Mouse (Mus musculus): ENCODE measurements around the gene Nudt4. TPM values are rescaled to one million over a fixed set of nuclear protein-coding genes. Genes with fewer than 3 reads are reported as not detected.
A peak's percentile ranks its signal among the peaks of the same experiment; 100 is the strongest.

The Nudt4 gene
- polyA plus RNA-seq, 1 experiment from 2014 or later: 34.9 TPM

DNA sequence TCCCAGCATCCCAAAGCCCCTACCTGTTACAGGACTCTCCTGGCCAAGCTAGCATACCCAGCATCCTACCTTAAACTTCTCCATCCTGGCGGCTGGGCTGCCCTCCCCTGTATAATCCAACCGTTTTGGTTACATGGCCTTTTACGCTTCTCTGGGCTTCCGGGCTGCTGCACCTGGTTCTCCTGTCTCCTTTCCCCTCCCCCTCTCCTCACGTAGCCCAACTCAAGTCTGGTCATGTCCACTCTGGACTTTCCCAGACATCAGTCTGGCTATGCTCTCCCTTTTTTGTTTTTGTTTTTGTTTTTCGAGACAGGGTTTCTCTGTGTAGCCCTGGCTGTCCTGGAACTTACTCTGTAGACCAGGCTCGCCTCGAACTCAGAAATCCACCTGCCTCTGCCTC is 51.3 kb downstream of the Nudt4 start:
- Histone ChIP-seq H3K27ac (no peak overlapping the region), H3K36me3 (ENCODE audit: inconsistent target) (no peaks in the 10 kb centered on the region), H3K4me3 (ENCODE audit: inconsistent target) (no peak overlapping the region), H3K79me2 (ENCODE audit: inconsistent target) (peaks cover 21% of the 10 kb centered on the region)
- 96% methylated on average over 7 of the region's 8 CpGs for WGBS (ENCODE audit: missing documents)

DNA sequence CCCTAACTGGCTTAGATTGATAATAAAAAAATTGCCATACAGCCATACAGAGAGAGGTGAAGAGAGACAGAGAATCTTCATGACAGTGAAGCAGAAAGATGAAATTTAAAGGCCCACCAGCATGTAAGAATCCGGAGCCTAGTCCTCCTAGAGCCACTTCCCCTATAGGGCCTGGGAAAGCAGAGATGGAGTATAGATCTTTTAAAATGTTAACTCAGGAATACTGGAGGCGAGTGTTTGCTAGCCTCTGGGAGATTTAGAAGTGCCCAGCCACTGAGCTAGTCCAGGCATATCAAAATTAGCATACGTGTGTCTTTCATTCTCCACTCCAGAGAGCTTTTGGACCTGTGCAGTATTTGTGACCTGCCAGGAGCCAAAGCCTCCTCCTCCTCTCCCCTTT is 54.7 kb downstream of the Nudt4 start:
- WGBS (ENCODE audit: missing documents): 74% methylated on average over 3 of the region's 3 CpGs
- Histone ChIP-seq H3K4me3 (ENCODE audit: inconsistent target) (no peak overlapping the region), H3K27ac (peak overlapping the region; percentile 86), H3K36me3 (ENCODE audit: inconsistent target) (no peaks in the 10 kb centered on the region), H3K79me2 (ENCODE audit: inconsistent target) (no peaks in the 10 kb centered on the region)

DNA sequence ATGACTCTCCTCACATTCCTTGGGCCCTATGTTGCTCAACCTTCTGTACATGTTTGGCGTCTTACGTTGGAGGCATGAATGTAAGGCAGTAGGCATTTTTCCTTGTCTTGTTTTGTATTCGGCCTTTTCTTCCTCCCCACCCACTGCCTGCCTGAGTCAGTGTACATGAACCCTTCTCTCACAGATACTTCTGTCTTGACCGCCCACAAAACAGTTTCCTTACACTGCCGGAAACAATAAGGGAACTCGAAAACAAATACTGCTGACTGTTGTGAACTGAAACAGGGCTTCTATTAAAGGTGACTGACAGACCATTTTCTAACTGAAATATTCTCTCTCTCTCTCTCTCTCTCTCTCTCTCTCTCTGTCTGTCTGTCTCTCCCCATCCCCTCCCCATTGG is 55.2 kb downstream of the Nudt4 start:
- peak overlapping the region; percentile 86 for H3K27ac ChIP-seq
- WGBS (ENCODE audit: missing documents): 4% methylated on average over 4 of the region's 6 CpGs
- no peaks in the 10 kb centered on the region for H3K36me3 ChIP-seq (ENCODE audit: inconsistent target)
- H3K79me2 ChIP-seq (ENCODE audit: inconsistent target): no peaks in the 10 kb centered on the region
- H3K4me3 ChIP-seq (ENCODE audit: inconsistent target): no peak overlapping the region

DNA sequence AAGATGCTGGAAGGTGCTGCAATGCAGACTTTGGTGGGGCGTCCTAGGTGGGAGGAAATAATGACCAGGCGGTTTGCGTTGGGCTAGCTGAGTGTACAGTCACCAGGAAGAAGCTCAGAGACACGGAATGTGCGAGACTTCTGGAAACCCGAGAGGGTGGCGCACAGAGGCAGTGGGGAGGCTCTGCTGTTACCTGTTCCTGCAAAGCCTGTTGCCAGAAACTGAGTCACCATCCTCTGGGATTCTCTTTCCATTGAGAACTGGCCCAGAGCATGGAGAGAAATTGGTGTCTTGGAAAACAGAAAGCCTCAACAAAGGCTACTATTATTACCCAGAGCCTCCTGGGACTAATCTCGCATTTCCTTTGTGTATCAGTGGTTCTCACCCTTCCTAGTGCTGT is 55.8 kb downstream of the Nudt4 start:
- no peaks in the 10 kb centered on the region for H3K79me2 ChIP-seq (ENCODE audit: inconsistent target)
- H3K27ac ChIP-seq: peak overlapping the region; percentile 86
- H3K4me3 ChIP-seq (ENCODE audit: inconsistent target): no peak overlapping the region
- no peaks in the 10 kb centered on the region for H3K36me3 ChIP-seq (ENCODE audit: inconsistent target)
- 94% methylated on average over 8 of the region's 8 CpGs for WGBS (ENCODE audit: missing documents)

DNA sequence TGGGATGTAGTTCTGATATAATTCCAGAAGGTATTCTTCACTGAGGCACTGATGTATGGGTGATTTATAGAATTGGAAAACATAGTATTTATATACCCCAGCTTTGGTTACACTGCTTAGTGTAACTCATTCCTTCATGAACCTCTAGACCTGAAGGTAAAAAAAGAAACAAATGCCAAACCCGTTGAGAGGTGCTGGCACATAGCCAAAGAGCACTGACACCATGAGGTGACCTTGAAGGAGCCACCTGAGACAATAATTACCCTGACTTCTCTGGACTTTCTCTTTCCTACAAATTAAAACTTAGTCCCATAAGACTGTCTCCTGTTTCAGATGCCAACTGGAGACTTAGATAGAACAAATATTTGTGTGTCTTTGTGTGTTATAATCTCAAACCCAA is 59.6 kb downstream of the Nudt4 start:
- H3K36me3 ChIP-seq (ENCODE audit: inconsistent target): no peaks in the 10 kb centered on the region
- H3K79me2 ChIP-seq (ENCODE audit: inconsistent target): peaks cover 16% of the 10 kb centered on the region; the same call in 1 of the 2 replicates
- no peak overlapping the region for H3K27ac ChIP-seq
- WGBS (ENCODE audit: missing documents): 14% methylated on average over 1 of the region's 1 CpGs
- no peak overlapping the region for H3K4me3 ChIP-seq (ENCODE audit: inconsistent target)

DNA sequence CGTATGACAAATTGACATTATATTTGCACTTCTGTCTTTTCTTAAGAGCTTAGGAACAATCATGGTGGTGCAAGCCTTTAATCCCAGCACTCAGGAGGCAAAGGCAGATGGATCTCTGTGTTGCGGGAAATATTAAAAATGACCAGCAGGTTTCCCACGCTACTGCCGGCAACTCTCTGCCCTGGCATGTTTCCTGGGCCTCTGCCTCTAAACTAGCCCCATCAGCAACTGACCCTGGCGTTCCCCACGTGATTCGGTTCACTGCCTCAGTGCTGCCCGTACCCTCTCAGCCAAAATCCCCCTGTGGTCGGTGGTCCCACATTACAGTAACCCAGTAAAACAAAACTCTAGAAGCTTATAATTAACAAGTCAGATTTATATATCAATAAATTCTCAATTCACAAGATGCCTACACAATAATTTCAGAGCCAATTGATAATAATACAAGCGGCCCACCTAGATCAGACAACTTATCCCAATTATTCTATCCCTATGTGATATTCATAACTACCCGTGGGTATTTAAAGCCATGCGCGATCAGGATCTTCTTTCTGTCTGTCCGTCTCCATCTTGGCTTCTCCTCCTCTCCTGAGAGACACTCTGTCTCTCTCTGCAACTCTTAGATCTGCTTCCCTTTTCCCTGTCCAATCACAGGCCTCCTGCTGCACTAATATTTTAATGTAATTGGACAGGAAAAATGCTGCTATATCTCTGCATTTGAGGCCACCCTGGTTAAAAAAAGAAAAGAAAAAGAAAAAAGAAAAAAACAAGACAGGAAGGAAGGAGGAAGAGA is 60.3 kb downstream of the Nudt4 start:
- Histone ChIP-seq H3K4me3 (ENCODE audit: inconsistent target) (no peak overlapping the region), H3K36me3 (ENCODE audit: inconsistent target) (no peaks in the 10 kb centered on the region), H3K79me2 (ENCODE audit: inconsistent target) (peaks cover 16% of the 10 kb centered on the region; the same call in 1 of the 2 replicates), H3K27ac (no peak overlapping the region)
- WGBS (ENCODE audit: missing documents): 96% methylated on average over 14 of the region's 14 CpGs

DNA sequence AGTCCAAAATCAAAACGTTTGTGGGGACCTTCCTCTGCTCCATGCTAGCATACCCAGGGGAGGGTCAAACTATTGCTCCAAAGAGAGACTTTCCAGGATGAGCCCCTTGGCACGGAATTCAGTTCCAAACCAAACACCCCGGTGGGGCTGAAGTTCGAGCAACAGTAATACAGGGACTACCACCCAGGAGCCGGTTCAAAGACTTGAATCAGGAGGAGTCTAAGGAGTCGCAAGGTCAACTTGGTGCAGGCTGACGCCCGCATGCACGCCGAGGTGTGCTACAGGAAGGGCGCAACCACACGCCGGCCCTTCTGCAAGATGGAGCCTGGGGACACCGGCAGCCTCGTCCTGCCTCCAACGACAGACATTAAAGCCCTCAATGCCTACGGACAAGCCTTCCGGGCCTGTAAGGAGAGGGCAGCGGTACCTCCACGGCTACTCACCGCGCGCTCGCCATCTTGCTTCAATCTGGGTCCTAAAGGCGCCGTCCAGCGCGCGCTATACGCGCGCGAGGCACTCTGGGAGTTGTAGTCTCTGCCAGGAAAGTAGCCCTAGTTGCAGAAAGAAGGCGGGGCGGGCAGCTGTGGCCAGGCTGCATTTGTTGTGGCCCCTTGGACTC is 62.4 kb downstream of the Nudt4 start, which contains the start of gene Mrpl42:
Mrpl42 (minus strand) TSS at position 478 of the 619 bp plus-strand sequence.
- Histone ChIP-seq H3K79me2 (ENCODE audit: inconsistent target) (peaks cover 16% of the 10 kb centered on the region; the same call in 1 of the 2 replicates), H3K4me3 (ENCODE audit: inconsistent target) (peak within 1 kb of the TSS; percentile 86), H3K27ac (peak within 1 kb of the TSS; percentile 65), H3K36me3 (ENCODE audit: inconsistent target) (peaks cover 6% of the 10 kb centered on the region; the same call in 1 of the 2 replicates)
- WGBS (ENCODE audit: missing documents): 2% methylated on average over 35 of the region's 35 CpGs

DNA sequence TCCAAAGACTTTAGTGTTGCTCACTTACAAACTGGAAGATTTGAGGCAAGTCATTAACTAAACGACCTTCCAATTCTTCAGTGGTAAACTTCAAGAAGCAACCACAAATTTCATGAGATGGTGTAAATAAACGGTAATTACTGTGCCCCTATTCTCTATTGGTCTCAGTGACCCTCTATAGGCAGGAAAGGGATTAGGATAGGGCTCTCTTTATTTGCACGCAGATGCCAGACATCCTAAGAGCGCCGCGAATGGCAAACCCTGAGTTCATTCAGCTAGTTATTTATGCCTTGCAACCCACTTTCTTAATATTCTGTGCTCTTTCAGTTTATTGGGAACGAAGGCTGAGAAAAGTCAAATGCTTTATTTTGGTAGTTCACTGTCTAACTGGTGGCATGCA is 62.9 kb downstream of the Nudt4 start:
- Histone ChIP-seq H3K79me2 (ENCODE audit: inconsistent target) (peaks cover 16% of the 10 kb centered on the region; the same call in 1 of the 2 replicates), H3K36me3 (ENCODE audit: inconsistent target) (peaks cover 12% of the 10 kb centered on the region; the same call in 1 of the 2 replicates), H3K4me3 (ENCODE audit: inconsistent target) (peak overlapping the region; percentile 86), H3K27ac (peak overlapping the region; percentile 65)
- WGBS (ENCODE audit: missing documents): 1% methylated on average over 7 of the region's 7 CpGs

Other genes with a start within 250 kb of the Nudt4 start
- gene Cradd, start 240.0 kb downstream of the Nudt4 start, polyA plus RNA-seq (2018): 8.7 to 11.3 TPM (median 9.2 TPM) in 3 replicates
- 0.91 to 1.5 TPM (median 1.1 TPM) in 3 replicates for gene Socs2, start 147.0 kb downstream of the Nudt4 start, polyA plus RNA-seq (2018)
- 84.5 to 233 TPM (median 194 TPM) in 3 replicates for gene Mrpl42, start 62.2 kb downstream of the Nudt4 start, polyA plus RNA-seq (2018)
- gene Ube2n, start 49.0 kb downstream of the Nudt4 start, polyA plus RNA-seq (2018): 101 to 234 TPM (median 183 TPM) in 3 replicates
- 0.98 TPM in 1 of 3 replicates, not detected in the others for gene Anapc15-ps, start 109.3 kb upstream of the Nudt4 start, polyA plus RNA-seq (2018)